Mouse (Mus musculus) neural tube, embryonic 11.5 days (tissue): ENCODE measurements at regions not wholly inside any gene's neighbourhood (a gene's known extent, or its start where the extent isn't known, plus 50 kb on each side); places are given as distances from the start of the nearest gene placed in this dataset.

ENCODE experiments used
- ATAC-seq: fragments of 200-750 bp; cut with Nextera tagmentation; 2 replicates; pipeline ENCODE4 v1.8.0; 2017; ENCODE audit warnings: moderate number of reproducible peaks, mild to moderate bottlenecking, moderate TSS enrichment, moderate library complexity; ENCODE audit not compliant: insufficient read depth, low FRiP score, low TSS enrichment
- DNase-seq: peaks from one replicate; pipeline ENCODE4 v3.0.0-alpha.2; 2015; ENCODE audit warnings: low spot score
- H3K27ac ChIP-seq: fragments of 300-500 bp; sonication (generic); 2 replicates; pipeline ENCODE4 v1.5.1; 2014; ENCODE audit warnings: low read depth, mild to moderate bottlenecking, low read length
- H3K27me3 ChIP-seq: fragments of 300-500 bp; sonication (generic); 2 replicates; pipeline ENCODE4 v1.6.1; 2014; ENCODE audit warnings: mild to moderate bottlenecking, low read length, mixed read lengths; ENCODE audit not compliant: control insufficient read depth, insufficient read depth
- H3K36me3 ChIP-seq: fragments of 300-500 bp; sonication (generic); 2 replicates; pipeline ENCODE4 v1.6.1; 2014; ENCODE audit warnings: mild to moderate bottlenecking, low read length, moderate library complexity, mixed read lengths; ENCODE audit not compliant: control insufficient read depth, insufficient read depth
- H3K4me1 ChIP-seq: fragments of 300-500 bp; sonication (generic); 2 replicates; pipeline ENCODE4 v1.6.1; 2014; ENCODE audit warnings: low read length, mixed read lengths; ENCODE audit not compliant: control insufficient read depth, insufficient read depth
- H3K4me2 ChIP-seq: fragments of 300-500 bp; sonication (generic); 2 replicates; pipeline ENCODE4 v1.6.1; 2014; ENCODE audit warnings: low read depth, mild to moderate bottlenecking, moderate library complexity
- H3K4me3 ChIP-seq: fragments of 300-500 bp; sonication (generic); 2 replicates; pipeline ENCODE4 v1.5.1; 2014; ENCODE audit warnings: low read depth, low read length
- H3K9ac ChIP-seq: fragments of 300-500 bp; sonication (generic); 2 replicates; pipeline ENCODE4 v1.6.1; 2014; ENCODE audit warnings: mild to moderate bottlenecking, low read length
- H3K9me3 ChIP-seq: fragments of 300-500 bp; sonication (generic); 2 replicates; pipeline ENCODE4 v1.6.1; 2016; ENCODE audit warnings: low read length; ENCODE audit not compliant: control insufficient read depth
- whole genome bisulfite sequencing: fragments of 180-500 bp; shearing (Covaris S2); extraction: QIAGEN DNeasy Blood & Tissue Kit; methylation state at CpG from one replicate; pipeline ENCODE4 v1.1.7; 2014; 5-methylcytosine and 5-hydroxymethylcytosine counted together

DNA sequence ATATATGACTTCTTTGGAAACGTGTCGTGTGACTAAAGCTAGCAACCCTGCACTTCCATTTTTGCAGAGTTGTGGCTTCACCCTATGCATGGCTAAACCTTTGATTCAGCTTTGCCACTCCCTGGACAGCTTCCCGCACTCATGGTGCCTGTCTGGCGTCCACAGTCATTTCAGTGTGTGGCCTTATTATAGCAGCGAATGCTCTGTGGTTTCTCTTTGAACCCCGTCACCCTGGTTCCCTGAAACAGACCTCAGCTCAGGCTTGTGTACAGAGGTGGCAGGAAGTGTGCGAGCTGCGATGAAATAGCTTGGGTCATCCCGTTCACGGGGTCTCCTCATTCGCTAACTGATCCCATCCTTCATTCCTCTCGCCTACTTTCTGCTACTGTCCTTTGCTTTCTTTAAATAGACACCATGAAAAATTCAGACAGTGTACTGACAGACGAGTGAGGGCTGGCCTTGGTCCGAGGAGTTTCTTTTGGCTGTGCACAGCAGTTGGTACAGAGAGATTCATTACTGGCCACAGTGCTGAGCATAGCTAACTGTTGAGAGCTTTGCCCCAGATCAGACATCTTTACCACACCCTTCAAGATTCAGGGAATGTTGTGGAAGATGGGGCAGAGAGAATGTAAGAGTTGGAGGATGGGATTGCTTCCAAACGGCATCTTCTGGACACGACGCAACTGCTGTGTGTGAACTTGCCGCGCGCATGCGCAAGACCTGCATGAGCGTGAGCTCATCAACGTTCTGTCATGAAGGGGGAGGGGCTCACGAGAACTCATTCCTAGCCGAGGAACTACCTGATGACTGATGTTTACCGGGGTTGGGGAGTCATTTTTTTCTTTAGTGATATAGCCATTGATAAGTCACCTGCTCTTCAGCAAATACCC is 77.5 kb upstream of the Stt3b start:
- Histone ChIP-seq H3K9ac (no peak overlapping the region), H3K4me1 (peaks cover 11% of the 10 kb centered on the region), H3K27me3 (no peaks in the 10 kb centered on the region), H3K9me3 (no peaks in the 10 kb centered on the region), H3K27ac (no peak overlapping the region), H3K4me3 (no peak overlapping the region), H3K36me3 (no peaks in the 10 kb centered on the region), H3K4me2 (no peak overlapping the region)
- WGBS, result 83% methylated on average over 26 of the region's 26 CpGs
- DNase-seq, result no peak
- no peak for ATAC-seq

DNA sequence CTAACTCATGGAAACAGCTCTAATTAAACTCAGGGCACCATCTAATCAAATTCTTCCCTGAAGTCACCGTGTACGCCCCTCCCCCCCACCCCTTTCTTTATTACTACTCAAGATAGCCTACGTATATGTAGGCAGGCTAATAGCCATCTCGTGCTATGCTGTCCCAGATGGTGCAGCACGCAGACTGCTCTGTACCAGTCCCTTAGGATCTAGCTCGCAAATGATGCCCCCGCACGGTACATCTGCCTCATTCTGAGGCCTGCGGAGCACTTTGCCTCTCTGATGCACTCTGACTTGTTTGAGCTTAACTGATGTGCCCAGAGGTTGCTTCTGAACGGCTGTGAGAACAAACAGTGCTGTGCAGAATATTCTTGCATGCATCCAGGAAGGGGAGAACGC is 78.1 kb upstream of the Stt3b start:
- Histone ChIP-seq H3K4me2 (no peak overlapping the region), H3K36me3 (no peaks in the 10 kb centered on the region), H3K4me1 (peaks cover 11% of the 10 kb centered on the region), H3K9me3 (no peaks in the 10 kb centered on the region), H3K27me3 (no peaks in the 10 kb centered on the region), H3K27ac (no peak overlapping the region), H3K4me3 (no peak overlapping the region), H3K9ac (no peak overlapping the region)
- 81% methylated on average over 11 of the region's 11 CpGs for WGBS
- DNase-seq (no peak), ATAC-seq (no peak)

- Histone ChIP-seq H3K4me2 (no peak overlapping the region), H3K4me3 (no peak overlapping the region), H3K9me3 (no peaks in the 10 kb centered on the region), H3K36me3 (no peaks in the 10 kb centered on the region), H3K4me1 (peaks cover 11% of the 10 kb centered on the region), H3K27ac (no peak overlapping the region), H3K27me3 (no peaks in the 10 kb centered on the region), H3K9ac (no peak overlapping the region)
- no peak for DNase-seq
- 88% methylated on average over 2 of the region's 2 CpGs for WGBS
- no peak for ATAC-seq
These were observed 78.9 kb upstream of the Stt3b start for GRCm38 (mm10) chr9:115389082-115389481.

DNA sequence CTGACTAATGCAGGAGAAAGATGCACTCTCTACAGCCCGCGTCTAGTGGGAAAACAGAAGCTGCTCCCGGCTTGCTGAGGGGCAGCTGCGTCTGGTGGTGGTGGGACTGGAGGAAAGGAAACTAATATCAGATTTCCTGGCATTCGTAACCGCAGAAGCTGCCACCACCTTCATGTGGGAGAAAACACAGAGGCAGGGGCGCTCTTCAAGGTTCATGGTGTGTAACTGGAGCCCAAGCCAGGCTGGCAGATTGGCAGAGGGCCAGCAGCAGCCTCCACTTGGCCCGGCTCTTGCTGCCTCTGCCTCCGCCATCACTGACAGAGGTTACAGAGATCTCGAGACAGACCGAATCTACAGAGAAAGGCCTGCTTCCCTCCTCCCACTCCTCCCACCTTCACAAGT is 80.7 kb upstream of the Stt3b start:
- peaks cover 11% of the 10 kb centered on the region for H3K4me1 ChIP-seq
- no peak overlapping the region; the same call in 1 of the 2 replicates for H3K9ac ChIP-seq
- WGBS, result 44% methylated on average over 11 of the region's 11 CpGs
- no peaks in the 10 kb centered on the region for H3K36me3 ChIP-seq
- no peaks in the 10 kb centered on the region for H3K9me3 ChIP-seq
- no peak overlapping the region for H3K4me3 ChIP-seq
- 0 out of 2 replicates have a peak overlapping the region, but pooled peaks have one; percentile 34 for H3K27ac ChIP-seq
- no peaks in the 10 kb centered on the region for H3K27me3 ChIP-seq
- ATAC-seq (no peak), DNase-seq (peak; percentile 68)
- H3K4me2 ChIP-seq, result no peak overlapping the region

- Histone ChIP-seq H3K9ac (no peak overlapping the region), H3K27ac (no peak overlapping the region), H3K36me3 (no peaks in the 10 kb centered on the region), H3K4me1 (peaks cover 11% of the 10 kb centered on the region), H3K9me3 (no peaks in the 10 kb centered on the region), H3K4me3 (no peak overlapping the region), H3K27me3 (no peaks in the 10 kb centered on the region), H3K4me2 (no peak overlapping the region)
- DNase-seq (no peak), ATAC-seq (no peak)
- 96% methylated on average over 8 of the region's 8 CpGs for WGBS
These were observed 85.3 kb upstream of the Stt3b start for GRCm38 (mm10) chr9:115395511-115395910.

DNA sequence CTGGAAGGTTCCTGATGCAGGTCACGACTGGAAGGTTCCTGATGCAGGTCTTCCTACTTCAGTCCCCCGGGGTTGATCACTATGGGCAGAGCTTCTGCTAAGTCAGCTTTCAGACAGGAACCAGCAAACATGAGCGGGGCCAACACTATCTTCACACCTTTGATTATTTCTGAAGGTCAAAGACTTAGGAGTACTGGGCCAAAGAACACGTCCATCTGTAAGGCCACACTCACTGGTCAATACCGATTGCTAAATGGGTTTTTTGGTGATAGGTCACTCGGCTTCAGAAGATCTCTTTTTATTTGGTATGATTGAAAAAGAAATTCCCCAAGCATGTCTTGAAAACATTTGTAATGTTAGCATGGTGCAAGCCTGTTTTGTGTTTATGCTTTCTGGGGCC is 90.2 kb upstream of the Stt3b start:
- ATAC-seq (no peak), DNase-seq (no peak)
- H3K36me3 ChIP-seq, result no peaks in the 10 kb centered on the region
- no peak overlapping the region for H3K9ac ChIP-seq
- H3K4me1 ChIP-seq, result no peaks in the 10 kb centered on the region
- no peaks in the 10 kb centered on the region for H3K9me3 ChIP-seq
- WGBS, result 94% methylated on average over 6 of the region's 6 CpGs
- H3K4me2 ChIP-seq, result no peak overlapping the region
- H3K27ac ChIP-seq, result no peak overlapping the region
- H3K4me3 ChIP-seq, result no peak overlapping the region
- H3K27me3 ChIP-seq, result no peaks in the 10 kb centered on the region

GRCm38 (mm10) chr9:115401405-115402151 is 91.4 kb upstream of the Stt3b start:
- WGBS, result 77% methylated on average over 13 of the region's 13 CpGs
- Histone ChIP-seq H3K4me3 (no peak overlapping the region), H3K9me3 (no peaks in the 10 kb centered on the region), H3K9ac (no peak overlapping the region), H3K27me3 (no peaks in the 10 kb centered on the region), H3K4me1 (no peaks in the 10 kb centered on the region), H3K4me2 (no peak overlapping the region), H3K27ac (no peak overlapping the region), H3K36me3 (no peaks in the 10 kb centered on the region)
- no peak for DNase-seq
- ATAC-seq, result no peak

GRCm38 (mm10) chr9:115402661-115403060 is 92.4 kb upstream of the Stt3b start:
- Histone ChIP-seq H3K36me3 (no peaks in the 10 kb centered on the region), H3K27ac (no peak overlapping the region), H3K9ac (no peak overlapping the region), H3K9me3 (no peaks in the 10 kb centered on the region), H3K4me1 (no peaks in the 10 kb centered on the region), H3K4me2 (no peak overlapping the region), H3K4me3 (no peak overlapping the region), H3K27me3 (no peaks in the 10 kb centered on the region)
- 75% methylated on average over 6 of the region's 6 CpGs for WGBS
- no peak for ATAC-seq
- DNase-seq, result no peak
